Mouse (Mus musculus) embryonic facial prominence, embryonic 10.5 days (tissue): ENCODE results near the gene Zscan26. TPM values are rescaled to one million over a fixed set of nuclear protein-coding genes. Genes with fewer than 3 reads are reported as not detected.
"Not testable (repeated sequence)": the region's sequence is repeated elsewhere in the genome, so short reads cannot be mapped to it uniquely, and the experiment has no call there.

Source experiments
- DNase-seq: peaks from one replicate; pipeline ENCODE4 v3.0.0-alpha.2; 2017; ENCODE audit warnings: low spot score
- H3K27ac ChIP-seq: fragments of 300-500 bp; sonication (generic); replicated peaks from 2 replicates; pipeline ENCODE4 v1.5.1; 2016; ENCODE audit warnings: mild to moderate bottlenecking
- H3K27me3 ChIP-seq: fragments of 300-500 bp; sonication (generic); replicated peaks from 2 replicates; pipeline ENCODE4 v1.6.1; 2016; ENCODE audit warnings: low read depth, mild to moderate bottlenecking; ENCODE audit not compliant: poor library complexity, severe bottlenecking
- H3K36me3 ChIP-seq: fragments of 300-500 bp; sonication (generic); replicated peaks from 2 replicates; pipeline ENCODE4 v1.6.1; 2016; ENCODE audit warnings: mild to moderate bottlenecking, moderate library complexity
- H3K4me1 ChIP-seq: fragments of 300-500 bp; sonication (generic); 2 replicates; pipeline ENCODE4 v1.6.1; 2016
- H3K4me3 ChIP-seq: fragments of 300-500 bp; sonication (generic); 2 replicates; pipeline ENCODE4 v1.5.1; 2016; ENCODE audit warnings: mild to moderate bottlenecking, moderate library complexity
- H3K9me3 ChIP-seq: fragments of 300-500 bp; sonication (generic); 2 replicates; pipeline ENCODE4 v1.6.1; 2016; ENCODE audit warnings: mild to moderate bottlenecking
- WGBS: fragments of 180-500 bp; shearing (Covaris S2); methylation state at CpG from one replicate; pipeline ENCODE4 v1.1.7; 2016; 5-methylcytosine and 5-hydroxymethylcytosine counted together
- polyA plus RNA-seq: library from polyadenylated mRNA; unstranded; fragments of >200 nt; fragmentation: Nextera tagmentation; extraction: Ambion mirVana; gene quantifications from 2 replicates; pipeline ENCODE4 v1.2.1, GENCODE M21; 2016

The Zscan26 gene
- 29.4 and 29.9 TPM in 2 replicates for polyA plus RNA-seq

- H3K4me3 ChIP-seq, result peak within 1 kb of the TSS; percentile 84
- peak; percentile 88 for DNase-seq
- WGBS, result under 1% methylated on average over 23 of the region's 23 CpGs
- H3K9me3 ChIP-seq, result no peaks in the 10 kb centered on the region
- peak within 1 kb of the TSS; percentile 89 for H3K27ac ChIP-seq
- peaks cover 8% of the 10 kb centered on the region; the same call in 1 of the 2 replicates for H3K27me3 ChIP-seq
- peaks cover 14% of the 10 kb centered on the region for H3K4me1 ChIP-seq
- H3K36me3 ChIP-seq, result peaks cover 21% of the 10 kb centered on the region
Measured at GRCm38 (mm10) chr13:21453449-21453848, at the start of gene Zscan26. Gene Zscan26 (minus strand): TSS chr13:21453730.

GRCm38 (mm10) chr13:21502296-21502695 lies 48.8 kb upstream of the Zscan26 start:
- Histone ChIP-seq H3K27me3 (no peaks in the 10 kb centered on the region), H3K4me1 (peaks cover 4% of the 10 kb centered on the region; the same call in 1 of the 2 replicates), H3K4me3 (no peak overlapping the region), H3K36me3 (no peaks in the 10 kb centered on the region), H3K27ac (no peak overlapping the region), H3K9me3 (no peaks in the 10 kb centered on the region)
- no peak for DNase-seq
- WGBS, result 91% methylated on average over 5 of the region's 5 CpGs

- H3K4me1 ChIP-seq, H3K27ac ChIP-seq, H3K4me3 ChIP-seq, H3K27me3 ChIP-seq, DNase-seq, H3K36me3 ChIP-seq, H3K9me3 ChIP-seq: not testable (repeated sequence)
- WGBS, result 93% methylated on average over 17 of the region's 17 CpGs
Measured at GRCm38 (mm10) chr13:21501182-21501581, 47.7 kb upstream of the Zscan26 start, which contains the start of gene Gm11273. Gene Gm11273 (minus strand): TSS chr13:21501418.

- no peaks in the 10 kb centered on the region for H3K27me3 ChIP-seq
- WGBS, result 94% methylated on average over 21 of the region's 21 CpGs
- no peaks in the 10 kb centered on the region for H3K36me3 ChIP-seq
- H3K4me3 ChIP-seq, result no peak within 1 kb of the TSS
- H3K4me1 ChIP-seq, result no peaks in the 10 kb centered on the region
- no peaks in the 10 kb centered on the region for H3K9me3 ChIP-seq
- no peak for DNase-seq
- H3K27ac ChIP-seq, result no peak within 1 kb of the TSS
Measured at GRCm38 (mm10) chr13:21495080-21495479, 41.5 kb upstream of the Zscan26 start, which contains the start of gene AK157302. Gene AK157302 (plus strand): TSS chr13:21495223.

GRCm38 (mm10) chr13:21492847-21493246 lies 39.3 kb upstream of the Zscan26 start:
- no peaks in the 10 kb centered on the region for H3K36me3 ChIP-seq
- H3K9me3 ChIP-seq, result no peaks in the 10 kb centered on the region
- H3K27ac ChIP-seq, result no peak overlapping the region
- H3K27me3 ChIP-seq, result no peaks in the 10 kb centered on the region
- no peaks in the 10 kb centered on the region for H3K4me1 ChIP-seq
- H3K4me3 ChIP-seq, result no peak overlapping the region
- WGBS, result 94% methylated on average over 5 of the region's 5 CpGs
- DNase-seq, result no peak

GRCm38 (mm10) chr13:21486881-21487280 lies 33.4 kb upstream of the Zscan26 start:
- 90% methylated on average over 1 of the region's 1 CpGs for WGBS
- H3K4me3 ChIP-seq, result no peak overlapping the region
- 0 out of 2 replicates have a peak, but pooled peaks cover 4% of the 10 kb centered on the region for H3K9me3 ChIP-seq
- DNase-seq, result no peak
- H3K27ac ChIP-seq, result no peak overlapping the region
- no peaks in the 10 kb centered on the region for H3K27me3 ChIP-seq
- H3K36me3 ChIP-seq, result peaks cover 8% of the 10 kb centered on the region; the same call in 1 of the 2 replicates
- no peaks in the 10 kb centered on the region for H3K4me1 ChIP-seq

- Histone ChIP-seq H3K27ac (peak within 1 kb of the TSS; percentile 76), H3K4me3 (peak within 1 kb of the TSS; percentile 69)
- WGBS, result 3% methylated on average over 31 of the region's 31 CpGs
- H3K36me3 ChIP-seq, H3K9me3 ChIP-seq, H3K4me1 ChIP-seq, H3K27me3 ChIP-seq: not testable (repeated sequence)
- DNase-seq, result peak; percentile 73
Measured at GRCm38 (mm10) chr13:21478759-21479670, 25.5 kb upstream of the Zscan26 start, which contains the start of the genes Zkscan4 and Gm10065. Gene Zkscan4 (plus strand): TSS chr13:21478907. Gene Gm10065 (minus strand): TSS chr13:21479441.

- H3K9me3 ChIP-seq, result no peaks in the 10 kb centered on the region
- H3K36me3 ChIP-seq, result no peaks in the 10 kb centered on the region
- peaks cover 10% of the 10 kb centered on the region; the same call in 1 of the 2 replicates for H3K4me1 ChIP-seq
- 28% methylated on average over 4 of the region's 4 CpGs for WGBS
- H3K4me3 ChIP-seq, result no peak overlapping the region
- peaks cover 27% of the 10 kb centered on the region for H3K27me3 ChIP-seq
- no peak for DNase-seq
- no peak overlapping the region for H3K27ac ChIP-seq
Measured at GRCm38 (mm10) chr13:21472427-21472826, 18.9 kb upstream of the Zscan26 start.

- H3K4me3 ChIP-seq, result no peak overlapping the region; the same call in 1 of the 2 replicates
- H3K27ac ChIP-seq, result no peak overlapping the region
- H3K4me1 ChIP-seq, result peaks cover 10% of the 10 kb centered on the region; the same call in 1 of the 2 replicates
- H3K9me3 ChIP-seq, result no peaks in the 10 kb centered on the region
- DNase-seq, result no peak
- peaks cover 32% of the 10 kb centered on the region for H3K27me3 ChIP-seq
- H3K36me3 ChIP-seq, result no peaks in the 10 kb centered on the region
- WGBS, result 25% methylated on average over 9 of the region's 9 CpGs
Measured at GRCm38 (mm10) chr13:21469097-21469496, 15.6 kb upstream of the Zscan26 start.

- Histone ChIP-seq H3K27me3 (peaks cover 32% of the 10 kb centered on the region), H3K36me3 (no peaks in the 10 kb centered on the region), H3K9me3 (no peaks in the 10 kb centered on the region), H3K4me3 (peak within 1 kb of the TSS; percentile 68), H3K27ac (peak within 1 kb of the TSS; percentile 84), H3K4me1 (peaks cover 10% of the 10 kb centered on the region; the same call in 1 of the 2 replicates)
- under 1% methylated on average over 54 of the region's 54 CpGs for WGBS
- DNase-seq, result peak; percentile 90
Measured at GRCm38 (mm10) chr13:21468061-21469019, 14.8 kb upstream of the Zscan26 start, which contains the start of gene Nkapl. Gene Nkapl (minus strand): TSS chr13:21468509.

- 87% methylated on average over 10 of the region's 10 CpGs for WGBS
Measured at GRCm38 (mm10) chr13:21467336-21467735, 13.8 kb upstream of the Zscan26 start.

GRCm38 (mm10) chr13:21462516-21462915 lies 9.0 kb upstream of the Zscan26 start:
- not testable (repeated sequence) for H3K4me3 ChIP-seq, H3K9me3 ChIP-seq, H3K27ac ChIP-seq, DNase-seq, H3K36me3 ChIP-seq, H3K4me1 ChIP-seq, H3K27me3 ChIP-seq
- WGBS, result 52% methylated on average over 9 of the region's 9 CpGs

More at GRCm38 (mm10) chr13:21467336-21467735, 13.8 kb upstream of the Zscan26 start:
- no peak overlapping the region for H3K27ac ChIP-seq
- no peaks in the 10 kb centered on the region for H3K9me3 ChIP-seq
- H3K4me3 ChIP-seq, result no peak overlapping the region
- peaks cover 32% of the 10 kb centered on the region for H3K27me3 ChIP-seq
- no peaks in the 10 kb centered on the region for H3K36me3 ChIP-seq
- peaks cover 10% of the 10 kb centered on the region; the same call in 1 of the 2 replicates for H3K4me1 ChIP-seq
- no peak for DNase-seq
